Mouse (Mus musculus) stomach, adult 2 months (tissue): ENCODE measurements around the gene 2210017I01Rik. TPM values are rescaled to one million over a fixed set of nuclear protein-coding genes. Genes with fewer than 3 reads are reported as not detected.

Experiments used
- polyA plus RNA-seq: library from polyadenylated mRNA; depleted of rRNA; stranded (reverse); fragments of >200 nt; gene quantifications from 2 replicates; pipeline ENCODE4 v1.2.3, GENCODE M21; 2012; rRNA removed

Gene 2210017I01Rik
- polyA plus RNA-seq, result 2.9 and 3.0 TPM in 2 replicates

DNA sequence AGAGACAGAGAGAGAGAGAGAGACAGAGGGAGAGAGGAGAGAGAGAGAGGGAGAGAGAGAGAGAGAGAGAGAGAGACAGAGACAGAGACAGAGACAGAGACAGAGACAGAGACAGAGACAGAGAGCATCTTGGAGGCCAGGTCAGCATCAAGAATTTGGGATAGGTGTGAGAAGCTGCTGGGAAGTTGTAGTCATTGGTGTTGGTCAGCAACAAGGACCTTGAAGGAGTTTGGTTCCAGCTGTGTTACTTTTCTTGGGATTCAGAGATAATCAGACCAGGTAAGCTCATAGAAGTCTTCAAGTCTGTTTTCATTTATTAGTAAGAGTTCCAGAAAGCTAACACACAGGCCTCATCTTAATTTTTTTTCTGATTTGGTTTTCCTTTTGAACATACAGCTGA lies at the start of gene 2210017I01Rik:
TSS of gene 2210017I01Rik (minus strand) at position 101 of the 400 bp plus-strand sequence.

DNA sequence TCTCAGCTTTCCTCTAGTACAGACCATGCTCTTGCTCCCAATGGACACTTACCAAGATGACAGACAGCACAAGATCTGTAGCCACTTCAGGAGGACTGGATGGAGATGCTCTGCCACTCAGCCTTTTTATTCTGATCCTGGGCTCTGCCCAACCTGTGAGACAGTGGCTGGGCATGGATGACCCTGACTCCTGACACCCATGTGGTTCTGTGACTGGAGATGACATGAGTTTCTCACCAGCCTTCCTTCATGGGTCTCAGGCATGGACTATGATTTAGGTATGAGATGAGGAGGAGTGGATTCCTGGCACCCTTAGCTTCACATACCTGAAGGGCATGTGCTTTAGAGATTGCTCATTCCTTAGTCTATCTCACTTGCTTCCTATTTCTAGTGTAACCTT lies 49.5 kb upstream of the 2210017I01Rik start, which contains the start of gene Lce1b:
TSS of gene Lce1b (minus strand) at position 101 of the 400 bp plus-strand sequence.

DNA sequence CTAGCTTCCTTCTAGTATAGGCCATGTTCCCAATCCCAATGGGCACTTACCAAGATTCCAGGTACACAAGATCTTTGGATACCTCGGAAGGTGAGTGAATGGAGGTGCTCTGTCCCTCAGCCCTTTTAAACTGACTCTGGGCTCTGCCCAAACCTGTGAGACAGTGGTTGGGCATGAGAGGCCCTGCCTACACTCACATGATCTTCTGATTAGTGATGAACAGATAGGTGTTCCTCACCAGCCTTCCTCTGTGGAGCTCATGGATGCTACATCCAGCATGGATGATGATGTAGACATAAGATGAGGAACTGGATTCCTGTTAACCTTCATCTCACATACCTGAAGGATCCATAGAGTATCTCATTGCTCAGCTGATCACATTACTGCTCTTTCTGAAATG lies 40.9 kb upstream of the 2210017I01Rik start, which contains the start of gene Lce1a1:
TSS of gene Lce1a1 (minus strand) at position 101 of the 400 bp plus-strand sequence.

DNA sequence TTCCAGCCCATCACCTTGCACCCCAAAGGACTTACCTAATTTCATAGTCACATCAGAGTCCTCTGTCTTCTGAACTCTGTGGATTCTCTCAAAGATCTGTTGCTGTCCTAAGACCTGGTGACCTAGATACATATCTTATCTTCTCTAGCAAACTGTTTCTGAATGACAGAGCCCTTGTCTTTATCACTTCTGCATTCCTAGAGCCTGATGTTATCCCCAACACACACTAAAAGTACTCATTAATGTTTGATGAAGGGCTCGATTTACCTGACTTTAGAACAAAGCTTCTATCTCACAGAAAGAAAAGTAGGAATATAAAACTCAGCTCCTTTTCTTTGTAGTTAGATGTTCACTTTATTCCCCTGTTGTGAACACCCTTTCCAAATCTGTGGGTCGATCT lies 14.3 kb upstream of the 2210017I01Rik start, which contains the start of gene Lce6a:
TSS of gene Lce6a (minus strand) at position 101 of the 400 bp plus-strand sequence.

DNA sequence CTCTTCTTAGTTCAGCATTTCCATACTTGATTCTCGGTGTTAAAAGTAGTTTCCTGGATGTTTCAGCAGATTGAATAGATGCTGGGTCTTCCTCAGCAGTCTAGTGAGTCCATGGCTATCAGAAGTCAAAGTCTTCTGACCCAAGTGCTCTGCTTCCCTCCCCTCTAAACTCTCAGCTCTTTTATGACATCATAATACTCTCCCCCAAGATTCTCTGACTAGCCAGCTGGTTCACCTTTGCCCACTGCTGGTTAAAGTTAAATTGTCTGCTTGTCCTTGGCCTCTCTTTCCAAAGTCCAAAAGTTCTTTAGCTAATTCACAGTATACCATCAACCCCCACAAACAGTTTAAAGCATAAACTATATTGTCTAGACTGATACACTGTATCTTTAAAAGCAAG lies 18.4 kb downstream of the 2210017I01Rik start, which contains the start of gene Smcp:
TSS of gene Smcp (minus strand) at position 140 of the 400 bp plus-strand sequence.

DNA sequence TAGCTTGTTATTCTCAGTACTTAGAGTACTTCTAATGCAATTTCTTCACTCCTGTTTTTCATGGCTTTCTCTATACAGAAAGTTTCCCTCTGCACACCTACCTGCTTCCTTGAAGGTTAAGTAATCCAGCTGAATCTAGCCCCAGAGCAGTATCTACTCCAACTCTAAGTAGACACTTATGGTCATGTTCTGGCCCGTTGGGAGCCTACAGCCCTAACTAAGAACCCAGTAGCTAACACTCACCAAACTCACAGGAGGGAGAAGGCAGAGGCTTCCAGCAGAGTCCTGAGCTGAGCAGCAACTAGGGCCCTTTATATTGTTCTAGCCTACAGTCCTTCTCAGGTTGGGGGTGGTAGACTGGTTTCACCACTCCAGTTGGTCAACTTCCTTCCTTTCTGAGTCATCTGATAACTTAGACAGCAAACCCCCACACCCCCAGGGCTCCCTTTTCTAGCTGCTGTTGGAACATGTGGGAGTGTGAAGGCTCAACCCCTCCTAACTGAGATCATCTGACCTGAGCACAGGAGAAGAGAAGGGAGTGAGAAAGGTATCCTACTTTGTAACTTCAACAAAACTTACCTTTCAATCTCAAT lies 33.7 kb downstream of the 2210017I01Rik start, which contains the start of gene Ivl:
TSS of gene Ivl (minus strand) at position 287 of the 593 bp plus-strand sequence.

Other genes starting within 250 kb of the 2210017I01Rik start
- gene Sprr2f, start 242.3 kb downstream of the 2210017I01Rik start, polyA plus RNA-seq, result 2.9 and 7.7 TPM in 2 replicates
- 0.20 and 0.31 TPM in 2 replicates for gene Sprr2h, start 221.8 kb downstream of the 2210017I01Rik start, polyA plus RNA-seq
- 37.4 and 59.0 TPM in 2 replicates for gene Sprr2i, start 199.5 kb downstream of the 2210017I01Rik start, polyA plus RNA-seq
- gene Sprr2j-ps, start 189.4 kb downstream of the 2210017I01Rik start, polyA plus RNA-seq, result 16.1 and 18.8 TPM in 2 replicates
- 4.8 and 10.8 TPM in 2 replicates for gene Gm9774, start 178.1 kb downstream of the 2210017I01Rik start, polyA plus RNA-seq
- 0.52 and 0.62 TPM in 2 replicates for gene Sprr2k, start 174.9 kb downstream of the 2210017I01Rik start, polyA plus RNA-seq
- gene Sprr1b, start 168.7 kb downstream of the 2210017I01Rik start, polyA plus RNA-seq, result 22.3 and 23.6 TPM in 2 replicates
- 1,016 and 1,618 TPM in 2 replicates for gene Sprr3, start 148.8 kb downstream of the 2210017I01Rik start, polyA plus RNA-seq
- 608 and 748 TPM in 2 replicates for gene Sprr1a, start 121.6 kb downstream of the 2210017I01Rik start, polyA plus RNA-seq
- gene Sprr4, start 107.0 kb downstream of the 2210017I01Rik start, polyA plus RNA-seq, result not detected in 2 replicates
- gene 2310046K23Rik, start 73.0 kb downstream of the 2210017I01Rik start, polyA plus RNA-seq, result 0.13 and 0.28 TPM in 2 replicates
- 1.8 and 2.7 TPM in 2 replicates for gene Ivl, start 33.8 kb downstream of the 2210017I01Rik start, polyA plus RNA-seq
- gene Smcp, start 18.5 kb downstream of the 2210017I01Rik start, polyA plus RNA-seq, result not detected in 2 replicates
- 0.77 and 3.0 TPM in 2 replicates for gene Lce6a, start 14.2 kb upstream of the 2210017I01Rik start, polyA plus RNA-seq
- 113 and 390 TPM in 2 replicates for gene Lce1a1, start 40.8 kb upstream of the 2210017I01Rik start, polyA plus RNA-seq
- 117 and 331 TPM in 2 replicates for gene Lce1b, start 49.4 kb upstream of the 2210017I01Rik start, polyA plus RNA-seq
- gene Lce1a2, start 62.8 kb upstream of the 2210017I01Rik start, polyA plus RNA-seq, result 97.3 and 328 TPM in 2 replicates
- 108 and 297 TPM in 2 replicates for gene Lce1c, start 71.8 kb upstream of the 2210017I01Rik start, polyA plus RNA-seq
- 105 and 245 TPM in 2 replicates for gene Lce1d, start 79.7 kb upstream of the 2210017I01Rik start, polyA plus RNA-seq
- 50.9 and 159 TPM in 2 replicates for gene Lce1e, start 101.6 kb upstream of the 2210017I01Rik start, polyA plus RNA-seq
- gene Lce1f, start 112.9 kb upstream of the 2210017I01Rik start, polyA plus RNA-seq, result 83.4 and 310 TPM in 2 replicates
- gene Gm38119, start 131.6 kb upstream of the 2210017I01Rik start, polyA plus RNA-seq, result 0.45 and 1.1 TPM in 2 replicates
- 41.5 and 134 TPM in 2 replicates for gene Lce1g, start 144.8 kb upstream of the 2210017I01Rik start, polyA plus RNA-seq
- 63.4 and 161 TPM in 2 replicates for gene Lce1h, start 157.6 kb upstream of the 2210017I01Rik start, polyA plus RNA-seq
- 70.5 and 204 TPM in 2 replicates for gene Lce1i, start 171.4 kb upstream of the 2210017I01Rik start, polyA plus RNA-seq
- 58.0 and 193 TPM in 2 replicates for gene Lce1j, start 183.0 kb upstream of the 2210017I01Rik start, polyA plus RNA-seq
- gene Lce1k, start 200.4 kb upstream of the 2210017I01Rik start, polyA plus RNA-seq, result 34.9 and 89.6 TPM in 2 replicates
- gene Kprp, start 219.8 kb upstream of the 2210017I01Rik start, polyA plus RNA-seq, result 21.1 and 65.4 TPM in 2 replicates
- gene Lce1l, start 243.8 kb upstream of the 2210017I01Rik start, polyA plus RNA-seq, result 33.4 and 88.8 TPM in 2 replicates